Mouse (Mus musculus) Patski (cell line): ENCODE results near the gene Wfikkn2. TPM values are rescaled to one million over a fixed set of nuclear protein-coding genes. Genes with fewer than 3 reads are reported as not detected.
A peak's percentile ranks its signal among the peaks of the same experiment; 100 is the strongest.

ENCODE experiments used
- ATAC-seq: fragments of 100-300 bp; one replicate; pipeline ENCODE4 v1.8.0; 2021
- CTCF ChIA-PET: fragments of 350-600 bp; sonication (Branson Sonifier 250); formaldehyde crosslinking; loops from one replicate; lab custom pipeline; 2022; ENCODE audit warnings: inconsistent platforms; lab: Charles Lee
- POLR2A ChIA-PET: fragments of 350-600 bp; sonication (Branson Sonifier 250); formaldehyde crosslinking; loops from one replicate; lab custom pipeline; 2022; ENCODE audit warnings: antibody characterized with exemption, inconsistent platforms; lab: Charles Lee
- DNase-seq: peaks from one replicate; pipeline ENCODE4 v3.0.0-alpha.2; 2011; ENCODE audit warnings: low read depth, low spot score
- H3K27me3 ChIP-seq: fragments of 371-371 bp; one replicate; pipeline ENCODE4 v1.5.1; 2021
- CTCF ChIP-seq: fragments of 100-300 bp; IDR thresholded peaks from one replicate; pipeline ENCODE4 v1.5.1; 2021
- in situ Hi-C: fragments of 300-500 bp; cut with MboI; formaldehyde crosslinking; loops from 3 replicates; pipeline ENCODE4 v1.11.1; 2018; ENCODE audit warnings: low pct_unique_long_range_greater_than_20kb, mixed read lengths
- polyA plus RNA-seq: library from polyadenylated mRNA; unstranded; gene quantifications from one replicate; pipeline ENCODE4 v1.2.3, GENCODE M21; 2021

Gene Wfikkn2
- polyA plus RNA-seq, 1 experiment from 2014 or later, result 0.08 TPM

GRCm38 (mm10) chr11:94202106-94202505 is 43.7 kb downstream of the Wfikkn2 start:
- TF ChIP-seq CTCF, result no peak
- H3K27me3 ChIP-seq, result no peaks in the 10 kb centered on the region
- DNase-seq (no peak), ATAC-seq (no peak)
- CTCF ChIA-PET, result no interaction called here
- in situ Hi-C loops, result no loop called here
- POLR2A ChIA-PET, result no interaction called here

- ATAC-seq, result no peak
- H3K27me3 ChIP-seq, result no peaks in the 10 kb centered on the region
- ChIA-PET POLR2A (no interaction called here), CTCF (interaction anchor here (1.2 kb wide), 1 partner anchor 25 kb away, joined by 3 read pairs; no protein-coding TSS in a partner anchor)
- in situ Hi-C loops, result no loop called here
- TF ChIP-seq CTCF, result no peak
- no peak for DNase-seq
Observed at GRCm38 (mm10) chr11:94200422-94200821, 45.4 kb downstream of the Wfikkn2 start.

GRCm38 (mm10) chr11:94199771-94200170 is 46.0 kb downstream of the Wfikkn2 start:
- no peak for ATAC-seq
- no peaks in the 10 kb centered on the region for H3K27me3 ChIP-seq
- TF ChIP-seq CTCF, result no peak
- POLR2A ChIA-PET, result no interaction called here
- DNase-seq, result no peak
- in situ Hi-C loops, result no loop called here
- CTCF ChIA-PET, result no interaction called here

- no peak for TF ChIP-seq CTCF
- DNase-seq (no peak), ATAC-seq (no peak)
- no peaks in the 10 kb centered on the region for H3K27me3 ChIP-seq
- POLR2A ChIA-PET, result no interaction called here
- CTCF ChIA-PET, result no interaction called here
- in situ Hi-C loops, result no loop called here
Observed at GRCm38 (mm10) chr11:94198405-94199146, 47.2 kb downstream of the Wfikkn2 start.

GRCm38 (mm10) chr11:94196311-94196710 is 49.5 kb downstream of the Wfikkn2 start:
- in situ Hi-C loops, result no loop called here
- no peak for TF ChIP-seq CTCF
- DNase-seq (no peak), ATAC-seq (no peak)
- POLR2A ChIA-PET, result interaction anchor here (0.6 kb wide), 1 partner anchor 174 kb away, joined by 4 read pairs; no protein-coding TSS in a partner anchor
- no peaks in the 10 kb centered on the region for H3K27me3 ChIP-seq
- CTCF ChIA-PET, result no interaction called here

- POLR2A ChIA-PET, result no interaction called here
Observed at GRCm38 (mm10) chr11:94193109-94193508, 52.7 kb downstream of the Wfikkn2 start.

GRCm38 (mm10) chr11:94190665-94191064 is 55.1 kb downstream of the Wfikkn2 start:
- POLR2A ChIA-PET, result interaction anchor here (0.6 kb wide), 1 partner anchor 12 kb away, joined by 4 read pairs; no protein-coding TSS in a partner anchor
- TF ChIP-seq CTCF, result no peak
- DNase-seq (no peak), ATAC-seq (no peak)
- no peaks in the 10 kb centered on the region for H3K27me3 ChIP-seq
- CTCF ChIA-PET, result interaction anchor here (1.0 to 1.4 kb wide), 2 partner anchors 8 to 57 kb away, joined by 3 to 4 read pairs; no protein-coding TSS in a partner anchor
- in situ Hi-C loops, result no loop called here

More at GRCm38 (mm10) chr11:94193109-94193508, 52.7 kb downstream of the Wfikkn2 start:
- no peaks in the 10 kb centered on the region for H3K27me3 ChIP-seq
- DNase-seq (no peak), ATAC-seq (no peak)
- TF ChIP-seq CTCF, result no peak
- in situ Hi-C loops, result no loop called here
- CTCF ChIA-PET, result no interaction called here

GRCm38 (mm10) chr11:94189579-94189978 is 56.2 kb downstream of the Wfikkn2 start:
- ChIA-PET POLR2A (no interaction called here), CTCF (interaction anchor here (0.7 to 0.9 kb wide), 2 partner anchors 56 to 359 kb away, joined by 3 read pairs; partner anchors contain the start of gene Rsad1)
- no peak for TF ChIP-seq CTCF
- in situ Hi-C loops, result no loop called here
- ATAC-seq, result peak; percentile 90
- no peaks in the 10 kb centered on the region for H3K27me3 ChIP-seq
- peak; percentile 55 for DNase-seq

Other genes starting within 250 kb of the Wfikkn2 start
- 64.7 TPM for gene Spag9, start 249.9 kb downstream of the Wfikkn2 start, polyA plus RNA-seq
- 24.9 TPM for gene Tob1, start 34.6 kb downstream of the Wfikkn2 start, polyA plus RNA-seq
- gene Gm21885, start 35.9 kb upstream of the Wfikkn2 start, polyA plus RNA-seq, result not detected
- 96.3 TPM for gene Luc7l3, start 76.0 kb upstream of the Wfikkn2 start, polyA plus RNA-seq
- gene Ankrd40, start 82.0 kb upstream of the Wfikkn2 start, polyA plus RNA-seq, result 102 TPM
- gene Abcc3, start 147.0 kb upstream of the Wfikkn2 start, polyA plus RNA-seq, result 0.64 TPM
- 79.1 TPM for gene Cacna1g, start 228.2 kb upstream of the Wfikkn2 start, polyA plus RNA-seq
- 0.27 TPM for gene Spata20, start 240.2 kb upstream of the Wfikkn2 start, polyA plus RNA-seq